Mouse (Mus musculus) adrenal gland, adult (tissue): ENCODE results near the gene Ldoc1.

ENCODE experiments used
- DNase-seq, 2 experiments: peaks; one replicate each; pipeline ENCODE4 v3.0.0; 2022 to 2023; ENCODE audit warnings: low spot score in 1 of 2; ENCODE audit not compliant: inconsistent age in 2 of 2

The Ldoc1 gene

DNA sequence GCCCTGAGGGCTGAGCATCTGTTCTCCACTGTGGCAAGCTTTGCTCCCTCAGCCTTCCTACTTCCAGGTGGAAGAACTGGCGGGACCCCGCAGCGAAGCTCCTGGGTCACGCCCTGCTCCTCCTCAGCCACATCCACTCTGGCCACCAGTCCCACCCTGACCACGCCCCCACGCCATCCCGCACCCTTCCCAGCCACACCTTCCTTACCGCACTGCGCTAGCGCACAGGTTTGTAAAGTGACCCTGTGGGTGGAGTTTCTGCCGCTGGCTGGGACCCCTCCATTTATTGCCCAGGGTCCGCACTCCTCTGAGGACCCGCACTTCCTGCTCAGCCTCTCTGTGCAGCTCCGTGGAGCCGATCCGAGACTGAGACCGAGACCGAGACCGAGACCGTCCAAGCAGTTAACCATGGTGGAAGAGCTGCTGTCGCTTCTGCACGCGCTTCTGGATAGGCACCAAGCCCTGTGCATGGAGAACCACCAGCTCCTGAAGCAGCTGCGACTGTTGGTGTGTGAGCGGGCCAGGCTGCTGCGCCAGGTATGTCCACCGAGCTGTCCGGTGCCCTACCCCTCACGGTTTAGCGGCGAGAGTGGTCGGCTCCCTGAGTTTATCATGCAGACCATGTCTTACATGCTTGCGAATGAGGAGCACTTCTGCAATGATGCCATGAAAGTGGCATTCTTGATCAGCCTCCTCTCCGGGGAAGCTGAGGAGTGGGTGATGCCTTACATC lies at the start of gene Ldoc1:
Gene Ldoc1, plus strand, starts transcription at position 196 of the 732 bp plus-strand sequence.
- peak; percentile 6 to 34 for DNase-seq

DNA sequence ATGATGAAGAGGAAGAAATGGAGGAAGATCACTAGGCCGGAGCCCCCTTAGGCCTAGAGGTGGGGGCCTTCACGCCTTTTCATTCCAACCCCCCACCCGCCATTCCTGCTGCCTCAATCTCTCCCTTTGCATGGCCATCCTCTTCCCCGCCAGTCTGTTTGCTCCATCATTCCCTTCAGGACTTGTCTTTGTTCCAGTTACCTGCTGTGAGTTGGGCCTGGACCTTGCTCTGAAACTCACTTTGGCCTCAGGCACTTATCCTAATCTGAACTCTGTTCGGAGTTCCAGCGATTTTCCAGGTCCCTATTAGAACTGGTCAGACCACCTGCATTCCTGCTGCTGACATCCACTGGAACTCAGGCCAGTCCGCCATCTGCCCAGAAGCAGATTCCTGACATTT lies 834 bp downstream of the Ldoc1 start:
- no peak for DNase-seq

DNA sequence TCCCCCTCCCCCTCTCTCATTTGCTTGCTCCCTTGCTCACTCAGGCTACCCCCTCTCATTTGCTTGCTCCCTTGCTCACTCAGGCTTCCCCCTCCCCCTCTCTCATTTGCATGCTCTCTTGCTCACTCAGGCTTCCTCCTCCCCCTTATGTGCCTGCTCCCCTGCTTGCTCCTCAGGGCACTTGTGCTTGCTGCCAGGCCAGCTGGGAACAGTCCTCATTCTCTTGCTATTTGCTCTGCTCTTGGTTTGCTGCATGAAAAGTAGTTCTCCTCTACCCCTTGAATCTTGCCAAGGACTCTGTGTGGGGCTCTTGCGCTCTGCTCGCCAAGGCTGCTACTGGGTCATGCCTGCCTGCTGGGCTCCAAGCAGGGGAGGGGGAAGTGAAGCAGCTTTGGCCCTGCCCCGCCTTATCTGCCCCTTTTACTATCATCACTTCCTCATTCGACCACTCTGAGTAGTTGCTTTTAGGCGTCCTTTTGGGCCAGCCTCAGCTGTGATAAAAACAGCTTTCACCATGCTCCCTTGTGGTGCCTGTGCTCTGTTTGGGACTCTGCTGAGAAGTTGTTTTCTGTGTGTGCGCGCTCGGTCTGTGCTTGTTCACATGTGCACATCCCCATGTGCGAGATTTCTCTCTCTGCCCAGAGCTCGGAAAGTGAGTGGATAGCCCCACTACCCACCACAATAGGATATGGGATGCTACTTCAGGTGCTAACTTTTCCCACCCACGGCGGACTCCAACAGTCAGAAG lies 13.2 kb downstream of the Ldoc1 start:
- DNase-seq = peak in 1 of 2 experiments; percentile 30

DNA sequence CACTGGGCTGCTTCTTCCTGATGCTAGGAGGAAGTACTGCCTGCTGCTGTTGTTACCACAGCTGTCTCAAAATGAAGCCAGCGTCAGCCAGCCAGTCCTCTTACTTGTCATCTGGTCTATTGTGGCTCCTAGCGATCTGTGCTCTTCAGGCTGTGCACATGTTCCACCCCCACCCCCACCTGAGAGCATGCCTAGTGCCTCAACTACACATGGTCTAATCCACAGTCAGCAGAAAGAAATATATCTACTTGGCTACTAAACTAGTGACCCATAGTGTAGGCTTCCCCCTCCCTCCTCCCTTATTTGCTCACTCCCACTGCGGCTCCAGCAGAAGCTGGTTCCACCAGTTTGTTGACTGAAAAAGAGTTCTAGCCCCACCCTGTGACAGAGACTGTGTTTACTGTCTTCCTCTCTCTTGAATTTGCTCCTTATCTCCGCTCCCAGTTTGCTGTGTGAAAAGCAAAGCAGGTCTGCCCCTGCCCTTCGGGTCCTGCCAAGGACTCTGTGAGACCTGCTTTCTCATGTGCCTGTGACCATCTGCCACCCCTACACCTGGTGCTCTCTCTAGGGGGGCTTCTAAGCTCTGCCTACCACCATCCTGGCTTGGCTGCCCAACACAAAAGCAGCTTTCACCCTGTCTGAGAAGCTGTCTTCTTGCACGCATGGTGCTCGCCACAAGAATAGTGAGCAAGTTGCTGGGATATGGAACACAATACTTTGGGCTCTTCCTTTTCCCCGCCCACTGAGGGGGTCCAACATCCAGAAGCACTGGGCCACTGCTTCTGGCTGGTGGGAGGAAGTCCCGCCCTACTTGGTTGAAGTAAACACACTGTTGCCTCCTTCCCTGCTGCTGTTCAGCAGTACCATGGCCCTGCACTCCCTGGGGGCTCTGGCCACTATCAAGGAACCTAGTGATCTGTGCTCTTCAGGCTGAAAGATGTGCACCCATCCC lies 14.0 kb downstream of the Ldoc1 start:
- DNase-seq = no peak

- no peak for DNase-seq
Observed at GRCm38 (mm10) chrX:61727516-61728310, 18.4 kb downstream of the Ldoc1 start.
